Mouse (Mus musculus): Measurements from ENCODE around the gene Atp5f1.
"Not testable (repeated sequence)": the region's sequence is repeated elsewhere in the genome, so short reads cannot be mapped to it uniquely, and the experiment has no call there.

The Atp5f1 gene

GRCm38 (mm10) chr3:105959999-105960398, at the start of gene Atp5f1:
TSS of gene Atp5f1 (minus strand) at chr3:105960099.
- in situ Hi-C loops (cut with MboI; ENCODE audit: low sequenced_read_pairs), result no loop called here

- in situ Hi-C loops (cut with MboI; ENCODE audit: low sequenced_read_pairs), result not testable (repeated sequence)
Measured at GRCm38 (mm10) chr3:106003360-106003759, 43.5 kb upstream of the Atp5f1 start.

- in situ Hi-C loops (cut with MboI; ENCODE audit: low sequenced_read_pairs), result no loop called here
Measured at GRCm38 (mm10) chr3:106001416-106002370, 41.8 kb upstream of the Atp5f1 start.

- in situ Hi-C loops (cut with MboI; ENCODE audit: low sequenced_read_pairs), result no loop called here
Measured at GRCm38 (mm10) chr3:106000707-106001375, 40.9 kb upstream of the Atp5f1 start.

- in situ Hi-C loops (cut with MboI; ENCODE audit: low sequenced_read_pairs), result loop anchor here (10.0 kb wide), 1 partner anchor 450 kb away; no protein-coding TSS in a partner anchor
Measured at GRCm38 (mm10) chr3:105994730-105995129, 34.8 kb upstream of the Atp5f1 start.

- in situ Hi-C loops (cut with MboI; ENCODE audit: low sequenced_read_pairs), result loop anchor here (10.0 kb wide), 1 partner anchor 453 kb away; no protein-coding TSS in a partner anchor
Measured at GRCm38 (mm10) chr3:105991653-105992283, 31.9 kb upstream of the Atp5f1 start.

- in situ Hi-C loops (cut with MboI; ENCODE audit: low sequenced_read_pairs), result loop anchor here (10.0 kb wide), 1 partner anchor 455 kb away; no protein-coding TSS in a partner anchor
Measured at GRCm38 (mm10) chr3:105989611-105990010, 29.7 kb upstream of the Atp5f1 start.

- in situ Hi-C loops (cut with MboI; ENCODE audit: low sequenced_read_pairs), result no loop called here
Measured at GRCm38 (mm10) chr3:105974174-105974573, 14.3 kb upstream of the Atp5f1 start.

GRCm38 (mm10) chr3:105973411-105973810, 13.5 kb upstream of the Atp5f1 start, which contains the start of gene Ovgp1:
TSS of gene Ovgp1 (plus strand) at chr3:105973711.
- in situ Hi-C loops (cut with MboI; ENCODE audit: low sequenced_read_pairs), result no loop called here

- in situ Hi-C loops (cut with MboI; ENCODE audit: low sequenced_read_pairs), result no loop called here
Measured at GRCm38 (mm10) chr3:105971831-105972446, 12.0 kb upstream of the Atp5f1 start.

GRCm38 (mm10) chr3:105960700-105961099, 801 bp upstream of the Atp5f1 start:
- in situ Hi-C loops (cut with MboI; ENCODE audit: low sequenced_read_pairs), result no loop called here

GRCm38 (mm10) chr3:105959585-105959984, 314 bp downstream of the Atp5f1 start:
- in situ Hi-C loops (cut with MboI; ENCODE audit: low sequenced_read_pairs), result no loop called here

- in situ Hi-C loops (cut with MboI; ENCODE audit: low sequenced_read_pairs), result no loop called here
Measured at GRCm38 (mm10) chr3:105958974-105959580, 822 bp downstream of the Atp5f1 start, which contains the start of gene Wdr77. TSS of gene Wdr77 (plus strand) at chr3:105959369.

GRCm38 (mm10) chr3:105958204-105958603, 1.7 kb downstream of the Atp5f1 start:
- in situ Hi-C loops (cut with MboI; ENCODE audit: low sequenced_read_pairs), result no loop called here

GRCm38 (mm10) chr3:105957235-105957634, 2.7 kb downstream of the Atp5f1 start:
- in situ Hi-C loops (cut with MboI; ENCODE audit: low sequenced_read_pairs), result no loop called here

GRCm38 (mm10) chr3:105951348-105951747, 8.6 kb downstream of the Atp5f1 start:
- in situ Hi-C loops (cut with MboI; ENCODE audit: low sequenced_read_pairs), result no loop called here

- in situ Hi-C loops (cut with MboI; ENCODE audit: low sequenced_read_pairs), result no loop called here
Measured at GRCm38 (mm10) chr3:105936111-105936510, 23.8 kb downstream of the Atp5f1 start.

- in situ Hi-C loops (cut with MboI; ENCODE audit: low sequenced_read_pairs), result no loop called here
Measured at GRCm38 (mm10) chr3:105935033-105935432, 24.9 kb downstream of the Atp5f1 start.

GRCm38 (mm10) chr3:105933926-105934325, 26.0 kb downstream of the Atp5f1 start:
- in situ Hi-C loops (cut with MboI; ENCODE audit: low sequenced_read_pairs), result no loop called here

Data from CH12F3 (cell line).